Mouse (Mus musculus): Measurements from ENCODE around the gene Stag2.
A peak's percentile ranks its signal among the peaks of the same experiment; 100 is the strongest.

The Stag2 gene

GRCm38 (mm10) chrX:42148788-42149556 is at the start of gene Stag2:
Gene Stag2, plus strand, starts transcription at chrX:42149317.
- peak; percentile 89 to 95 for DNase-seq (ENCODE audit: low spot score in 2 of 2)

- DNase-seq (ENCODE audit: low spot score in 2 of 2), result no peak
Observed at GRCm38 (mm10) chrX:42107137-42107536, 42.0 kb upstream of the Stag2 start.

GRCm38 (mm10) chrX:42110585-42110984 is 38.5 kb upstream of the Stag2 start:
- no peak for DNase-seq (ENCODE audit: low spot score in 2 of 2)

GRCm38 (mm10) chrX:42119442-42120048 is 29.6 kb upstream of the Stag2 start:
- DNase-seq (ENCODE audit: low spot score in 2 of 2), result no peak

GRCm38 (mm10) chrX:42124963-42125697 is 24.0 kb upstream of the Stag2 start:
- no peak for DNase-seq (ENCODE audit: low spot score in 2 of 2)

GRCm38 (mm10) chrX:42139882-42140281 is 9.2 kb upstream of the Stag2 start:
- no peak for DNase-seq (ENCODE audit: low spot score in 2 of 2)

GRCm38 (mm10) chrX:42142620-42143019 is 6.5 kb upstream of the Stag2 start:
- DNase-seq (ENCODE audit: low spot score in 2 of 2), result no peak

- no peak for DNase-seq (ENCODE audit: low spot score in 2 of 2)
Observed at GRCm38 (mm10) chrX:42143991-42144390, 5.1 kb upstream of the Stag2 start.

- DNase-seq (ENCODE audit: low spot score in 2 of 2), result peak; percentile 14 to 67
Observed at GRCm38 (mm10) chrX:42148016-42148451, 1.1 kb upstream of the Stag2 start.

GRCm38 (mm10) chrX:42149557-42150345 is 634 bp downstream of the Stag2 start:
- DNase-seq (ENCODE audit: low spot score in 2 of 2), result peak; percentile 60 to 82

GRCm38 (mm10) chrX:42150346-42151023 is 1.4 kb downstream of the Stag2 start:
- peak; percentile 71 to 84 for DNase-seq (ENCODE audit: low spot score in 2 of 2)

GRCm38 (mm10) chrX:42151024-42151754 is 2.1 kb downstream of the Stag2 start:
- DNase-seq (ENCODE audit: low spot score in 2 of 2), result peak in 1 of 2 experiments; percentile 12

- DNase-seq (ENCODE audit: low spot score in 2 of 2), result peak; percentile 65 to 77
Observed at GRCm38 (mm10) chrX:42151903-42152369, 2.8 kb downstream of the Stag2 start.

GRCm38 (mm10) chrX:42153056-42153455 is 3.9 kb downstream of the Stag2 start:
- DNase-seq (ENCODE audit: low spot score in 2 of 2), result no peak

GRCm38 (mm10) chrX:42165455-42165854 is 16.3 kb downstream of the Stag2 start:
- no peak for DNase-seq (ENCODE audit: low spot score in 2 of 2)

- no peak for DNase-seq (ENCODE audit: low spot score in 2 of 2)
Observed at GRCm38 (mm10) chrX:42170811-42171210, 21.7 kb downstream of the Stag2 start.

GRCm38 (mm10) chrX:42187590-42187989 is 38.5 kb downstream of the Stag2 start:
- DNase-seq (ENCODE audit: low spot score in 2 of 2), result no peak

- no peak for DNase-seq (ENCODE audit: low spot score in 2 of 2)
Observed at GRCm38 (mm10) chrX:42188825-42189426, 39.8 kb downstream of the Stag2 start.

- DNase-seq (ENCODE audit: low spot score in 2 of 2), result no peak
Observed at GRCm38 (mm10) chrX:42194608-42195007, 45.5 kb downstream of the Stag2 start.

GRCm38 (mm10) chrX:42202482-42202881 is 53.4 kb downstream of the Stag2 start:
- no peak for DNase-seq (ENCODE audit: low spot score in 2 of 2)
